Mouse (Mus musculus) C3H10T1/2 (cell line): ENCODE data around the gene Use1. TPM values are rescaled to one million over a fixed set of nuclear protein-coding genes. Genes with fewer than 3 reads are reported as not detected.

ENCODE experiments used
- polyA plus RNA-seq, 2 experiments: library from polyadenylated mRNA; unstranded; fragments of >200 nt; fragmentation: generic; extraction: Trizol; gene quantifications; one replicate each; pipeline ENCODE4 v1.2.1; 2012; ENCODE audit warnings: missing spikeins in 2 of 2

Gene Use1
- polyA plus RNA-seq, result 100 to 1,000 TPM; 189 to 219 TPM

DNA sequence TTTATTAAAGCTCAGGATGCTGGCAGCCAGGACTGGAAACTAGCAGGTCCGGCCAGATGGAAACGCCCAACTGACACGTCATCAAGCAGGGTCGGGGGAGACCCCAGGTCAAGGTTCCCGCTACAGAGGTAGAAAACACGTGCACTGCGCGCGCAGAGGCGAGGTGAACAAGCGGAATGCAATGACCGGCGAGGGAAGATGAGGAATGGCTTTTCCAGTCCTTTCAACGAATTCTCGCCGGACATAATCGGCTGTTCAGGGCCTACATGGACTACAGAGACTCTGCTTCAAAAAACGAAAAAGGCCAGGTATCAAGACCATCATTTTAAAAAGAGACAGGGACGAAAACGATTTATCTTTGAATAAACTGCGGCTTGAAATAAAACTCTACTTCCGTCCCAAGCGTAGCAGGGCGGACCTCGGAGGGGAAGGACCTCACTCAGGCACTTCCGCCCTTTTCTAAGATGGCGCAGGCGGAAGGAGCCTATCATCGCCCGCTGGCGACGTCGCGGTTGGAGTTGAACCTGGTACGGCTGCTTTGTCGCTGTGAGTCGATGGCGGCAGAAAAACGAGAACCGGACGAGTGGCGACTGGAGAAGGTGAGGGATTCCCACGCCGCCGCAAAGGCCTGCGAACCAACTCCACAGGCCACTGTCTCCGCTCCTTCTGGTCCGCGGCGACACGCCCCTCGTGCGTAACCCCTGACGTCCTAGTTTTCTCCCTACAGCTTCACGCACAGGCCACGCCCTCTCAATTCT lies at the start of gene Use1:
Gene Use1 (plus strand): TSS at position 78 of the 758 bp plus-strand sequence.

DNA sequence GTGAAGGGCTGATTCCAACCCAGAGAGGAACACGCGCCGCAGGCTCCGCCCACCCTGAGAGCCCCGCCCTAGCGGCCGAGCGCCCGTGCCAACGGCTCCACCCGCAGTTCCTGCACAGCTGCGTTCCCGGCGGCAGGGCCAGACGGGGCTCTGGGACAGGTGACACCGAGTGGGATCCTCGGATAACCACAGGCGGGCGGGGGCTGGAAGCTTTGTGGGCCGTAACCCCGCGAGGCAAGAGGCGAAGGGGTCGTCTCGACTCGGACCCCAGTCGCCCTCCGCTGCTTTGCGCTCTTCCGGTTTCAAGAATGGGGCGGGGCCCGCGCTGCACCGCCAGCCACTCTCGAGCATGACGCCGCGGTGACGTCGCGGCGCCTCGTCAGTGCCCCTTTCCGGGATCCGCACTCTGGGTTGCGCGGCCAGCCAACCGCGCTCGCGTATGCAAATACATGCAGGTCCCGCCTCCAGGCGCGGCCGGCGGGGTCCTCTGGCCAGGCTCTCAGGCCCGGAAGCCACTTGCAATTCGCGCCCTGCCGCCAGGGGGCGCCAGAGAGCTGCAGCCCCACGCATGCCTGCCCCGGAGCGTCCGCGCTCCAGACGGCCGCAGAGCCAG lies 4.7 kb downstream of the Use1 start, which contains the start of gene Ocel1:
Gene Ocel1 (plus strand): TSS at position 63 of the 613 bp plus-strand sequence.

DNA sequence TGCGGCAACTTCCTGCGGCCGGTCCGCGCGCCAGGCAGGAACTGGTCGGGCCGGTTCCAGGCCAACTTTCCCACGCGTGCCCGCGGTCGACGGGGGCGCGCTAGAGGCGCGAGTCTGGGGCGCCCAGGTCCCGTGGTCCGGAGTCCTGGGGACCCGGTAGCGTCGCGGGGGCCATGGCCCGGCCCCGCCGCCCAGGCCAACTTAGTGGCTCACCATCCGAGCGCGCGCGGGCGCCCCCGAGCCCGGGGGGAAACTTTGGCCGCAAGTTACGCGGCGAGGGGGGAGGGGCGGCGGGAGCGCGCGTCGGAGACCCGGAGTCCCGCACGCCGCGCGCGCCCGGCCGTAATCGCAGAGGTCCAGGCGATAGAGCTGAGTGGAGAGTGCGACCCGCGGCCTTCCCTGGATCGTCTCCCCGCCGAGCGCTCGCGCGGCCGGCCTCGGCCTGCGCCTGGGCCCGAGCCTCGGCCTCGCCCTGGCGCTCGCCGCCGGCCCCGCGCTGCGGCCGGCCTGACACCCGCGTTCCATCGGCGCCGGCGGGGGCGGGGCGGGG lies 14.8 kb downstream of the Use1 start, which contains the start of gene Nr2f6:
Gene Nr2f6 (minus strand): TSS at position 540 of the 550 bp plus-strand sequence.

DNA sequence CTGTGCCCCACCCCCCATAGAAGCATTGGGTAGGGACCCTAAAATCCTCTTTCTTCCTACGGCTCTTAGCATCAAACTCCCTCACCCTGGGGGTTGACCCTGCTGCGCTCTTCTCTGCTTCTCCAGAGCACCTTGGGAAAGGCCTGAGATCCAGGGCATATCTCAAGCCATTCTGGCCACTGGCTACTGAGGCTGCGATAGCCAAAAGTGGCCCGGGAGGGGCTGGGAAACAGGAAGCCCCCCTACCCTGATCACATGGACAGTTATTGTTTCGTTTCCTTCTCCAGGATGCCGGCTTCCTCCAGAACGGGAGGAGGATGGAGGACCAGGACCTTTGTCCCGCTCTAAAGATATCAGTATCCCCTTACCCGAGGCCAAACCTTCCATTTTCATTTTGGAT lies 29.0 kb downstream of the Use1 start, which contains the start of gene Ushbp1:
Gene Ushbp1 (minus strand): TSS at position 174 of the 400 bp plus-strand sequence.

DNA sequence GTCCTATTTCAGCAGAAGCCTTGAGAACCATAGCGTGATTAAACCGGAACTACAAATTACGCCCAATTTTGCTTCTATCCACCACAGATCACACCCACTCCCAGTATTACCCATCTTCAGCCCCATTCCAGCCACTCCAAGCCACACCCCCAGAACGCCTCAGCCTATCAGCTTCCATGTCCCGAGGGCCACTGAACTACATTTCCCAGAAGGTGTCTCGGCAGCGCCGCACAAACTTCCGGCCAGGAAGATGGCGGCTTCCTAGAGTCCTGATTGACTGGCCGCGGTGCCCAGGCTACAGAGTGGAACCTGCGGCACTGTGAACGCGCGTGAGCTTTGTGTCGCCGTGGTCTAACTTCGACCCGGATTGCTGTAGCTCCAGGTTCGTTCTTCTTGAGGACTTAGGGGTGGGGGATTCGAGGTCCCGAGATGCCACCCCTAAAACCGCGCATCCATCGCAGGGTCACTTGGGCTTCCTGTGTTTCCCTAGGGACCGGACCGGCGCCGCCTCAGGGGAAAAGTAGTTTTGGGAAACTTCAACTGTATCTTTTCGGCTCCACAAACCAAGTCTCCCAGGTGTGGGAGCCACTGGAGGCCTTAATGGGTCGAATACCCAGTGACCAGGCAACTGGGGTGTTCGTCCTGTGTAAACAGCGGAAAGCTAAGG lies 30.1 kb downstream of the Use1 start, which contains the start of gene Babam1:
Gene Babam1 (plus strand): TSS at position 223 of the 667 bp plus-strand sequence.

DNA sequence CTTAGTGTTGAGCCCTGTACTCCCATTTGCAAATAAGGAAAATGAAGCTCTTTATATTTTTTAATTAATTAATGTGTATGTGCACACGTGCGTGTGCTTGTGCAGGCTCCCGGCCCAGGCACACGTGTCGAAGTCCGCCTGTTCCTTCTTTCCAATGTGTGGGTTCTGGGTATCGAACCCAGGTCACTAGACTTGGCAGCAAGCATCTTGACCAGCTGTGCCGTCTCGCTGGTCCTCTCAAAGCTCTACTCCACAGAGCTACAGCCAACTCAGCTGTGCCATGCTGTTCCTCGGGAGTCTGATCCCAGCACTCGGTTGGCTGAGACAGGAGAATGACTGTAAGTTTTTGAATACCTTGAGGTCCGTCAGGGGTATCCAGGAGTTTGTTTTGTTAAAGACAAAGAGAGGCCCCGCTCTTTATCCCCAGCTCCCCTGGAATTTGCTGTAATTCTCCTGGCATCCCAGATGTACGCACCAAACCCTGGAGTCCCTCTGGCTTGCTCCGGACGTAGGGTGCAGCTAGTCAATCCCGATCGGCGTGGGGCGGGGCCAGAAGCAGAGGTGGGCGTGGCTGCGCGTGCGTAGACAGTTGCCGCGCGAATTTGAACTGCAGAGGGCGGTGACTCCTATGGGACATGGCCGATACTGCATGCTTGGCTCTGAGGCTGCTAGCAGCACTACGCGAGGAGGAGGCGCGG lies 38.9 kb downstream of the Use1 start, which contains the start of gene Ankle1:
Gene Ankle1 (plus strand): TSS at position 610 of the 698 bp plus-strand sequence.

Other genes starting within 250 kb of the Use1 start
- 10 to 100 TPM; 16.6 to 39.5 TPM for gene Myo9b, start 94.1 kb upstream of the Use1 start, polyA plus RNA-seq
- 10 to 100 TPM; 22.8 to 26.1 TPM for gene Haus8, start 93.9 kb upstream of the Use1 start, polyA plus RNA-seq
- 10 to 100 TPM; 22.1 to 26.8 TPM for gene Ocel1, start 4.5 kb downstream of the Use1 start, polyA plus RNA-seq
- 10 to 100 TPM; 49.2 to 58.0 TPM for gene Nr2f6, start 15.1 kb downstream of the Use1 start, polyA plus RNA-seq
- under 1 TPM in 1 of 2 experiments, not detected in 1; 0.08 TPM for gene Ushbp1, start 29.0 kb downstream of the Use1 start, polyA plus RNA-seq
- 100 to 1,000 TPM; 111 to 146 TPM for gene Babam1, start 30.0 kb downstream of the Use1 start, polyA plus RNA-seq
- gene Ankle1, start 39.2 kb downstream of the Use1 start, polyA plus RNA-seq, result 10 to 100 TPM in 1 of 2 experiments, 1 to 10 TPM in 1; 5.8 to 17.1 TPM
- 100 to 1,000 TPM in 1 of 2 experiments, 10 to 100 TPM in 1; 62.4 to 135 TPM for gene Abhd8, start 96.8 kb downstream of the Use1 start, polyA plus RNA-seq
- 100 to 1,000 TPM in 1 of 2 experiments, 10 to 100 TPM in 1; 85.2 to 111 TPM for gene Mrpl34, start 98.1 kb downstream of the Use1 start, polyA plus RNA-seq
- 10 to 100 TPM; 60.9 to 90.0 TPM for gene Dda1, start 102.4 kb downstream of the Use1 start, polyA plus RNA-seq
- 10 to 100 TPM in 1 of 2 experiments, 1 to 10 TPM in 1; 4.6 to 25.7 TPM for gene Ano8, start 119.1 kb downstream of the Use1 start, polyA plus RNA-seq
- gene Gtpbp3, start 121.3 kb downstream of the Use1 start, polyA plus RNA-seq, result 10 to 100 TPM; 16.4 to 24.2 TPM
- gene Plvap, start 144.9 kb downstream of the Use1 start, polyA plus RNA-seq, result 1 to 10 TPM in 1 of 2 experiments, under 1 TPM in 1; 0.33 to 1.3 TPM
- gene Ccdc194, start 158.9 kb downstream of the Use1 start, polyA plus RNA-seq, result under 1 TPM; 0.01 to 0.32 TPM
- gene Bst2, start 170.6 kb downstream of the Use1 start, polyA plus RNA-seq, result 10 to 100 TPM; 11.1 to 98.6 TPM
- gene Mvb12a, start 176.1 kb downstream of the Use1 start, polyA plus RNA-seq, result 100 to 1,000 TPM; 101 to 142 TPM
- not detected for gene Tmem221, start 192.0 kb downstream of the Use1 start, polyA plus RNA-seq
- gene Nxnl1, start 199.8 kb downstream of the Use1 start, polyA plus RNA-seq, result under 1 TPM in 1 of 2 experiments, not detected in 1; 0.04 TPM
- gene Slc27a1, start 202.0 kb downstream of the Use1 start, polyA plus RNA-seq, result 10 to 100 TPM; 10.5 to 16.2 TPM
- 100 to 1,000 TPM; 229 to 539 TPM for gene Pgls, start 225.3 kb downstream of the Use1 start, polyA plus RNA-seq
- 1 to 10 TPM in 1 of 2 experiments, under 1 TPM in 1; 0.47 to 4.4 TPM for gene Fam129c, start 230.8 kb downstream of the Use1 start, polyA plus RNA-seq
- 10 to 100 TPM; 23.2 to 50.3 TPM for gene Colgalt1, start 244.2 kb downstream of the Use1 start, polyA plus RNA-seq